Mouse (Mus musculus) kidney, embryonic 14.5 days (tissue): ENCODE data around the gene Dnajb4. TPM values are rescaled to one million over a fixed set of nuclear protein-coding genes. Genes with fewer than 3 reads are reported as not detected.

Experiments used
- ATAC-seq: fragments of 200-750 bp; cut with Nextera tagmentation; 2 replicates; pipeline ENCODE4 v1.8.0; 2017; ENCODE audit warnings: moderate number of reproducible peaks, mild to moderate bottlenecking, moderate TSS enrichment, moderate library complexity; ENCODE audit not compliant: low FRiP score, low TSS enrichment
- H3K27ac ChIP-seq: fragments of 300-500 bp; sonication (generic); 2 replicates; pipeline ENCODE4 v1.5.1; 2014; ENCODE audit warnings: low read depth, mild to moderate bottlenecking, low read length, moderate library complexity, mixed read lengths
- H3K27me3 ChIP-seq: fragments of 300-500 bp; sonication (generic); 2 replicates; pipeline ENCODE4 v1.6.1; 2014; ENCODE audit warnings: mild to moderate bottlenecking, low read length; ENCODE audit not compliant: control insufficient read depth, insufficient read depth
- H3K36me3 ChIP-seq: fragments of 300-500 bp; sonication (generic); 2 replicates; pipeline ENCODE4 v1.6.1; 2014; ENCODE audit warnings: low read length, mixed read lengths; ENCODE audit not compliant: control insufficient read depth, insufficient read depth
- H3K4me1 ChIP-seq: fragments of 300-500 bp; sonication (generic); 2 replicates; pipeline ENCODE4 v1.6.1; 2014; ENCODE audit warnings: low read length, mixed read lengths; ENCODE audit not compliant: control insufficient read depth, insufficient read depth
- H3K4me2 ChIP-seq: fragments of 300-500 bp; sonication (generic); replicated peaks from 2 replicates; pipeline ENCODE4 v1.6.1; 2014; ENCODE audit warnings: low read depth, mild to moderate bottlenecking, low read length
- H3K4me3 ChIP-seq: fragments of 300-500 bp; sonication (generic); 2 replicates; pipeline ENCODE4 v1.5.1; 2014; ENCODE audit warnings: mild to moderate bottlenecking, low read length
- H3K9ac ChIP-seq: fragments of 300-500 bp; sonication (generic); 2 replicates; pipeline ENCODE4 v1.6.1; 2014; ENCODE audit warnings: low read depth, mild to moderate bottlenecking, low read length, moderate library complexity
- H3K9me3 ChIP-seq: fragments of 300-500 bp; sonication (generic); 2 replicates; pipeline ENCODE4 v1.6.1; 2016; ENCODE audit warnings: low read length; ENCODE audit not compliant: control insufficient read depth
- WGBS: fragments of 180-500 bp; shearing (Covaris S2); extraction: QIAGEN DNeasy Blood & Tissue Kit; methylation state at CpG from one replicate; pipeline ENCODE4 v1.1.7; 2014; 5-methylcytosine and 5-hydroxymethylcytosine counted together
- polyA plus RNA-seq: library from polyadenylated mRNA; unstranded; fragments of >200 nt; fragmentation: Nextera tagmentation; extraction: Ambion mirVana; gene quantifications from 2 replicates; pipeline ENCODE4 v1.2.1, GENCODE M21; 2014

The Dnajb4 gene
- polyA plus RNA-seq, 1 experiment from 2014 or later: 26.2 TPM

DNA sequence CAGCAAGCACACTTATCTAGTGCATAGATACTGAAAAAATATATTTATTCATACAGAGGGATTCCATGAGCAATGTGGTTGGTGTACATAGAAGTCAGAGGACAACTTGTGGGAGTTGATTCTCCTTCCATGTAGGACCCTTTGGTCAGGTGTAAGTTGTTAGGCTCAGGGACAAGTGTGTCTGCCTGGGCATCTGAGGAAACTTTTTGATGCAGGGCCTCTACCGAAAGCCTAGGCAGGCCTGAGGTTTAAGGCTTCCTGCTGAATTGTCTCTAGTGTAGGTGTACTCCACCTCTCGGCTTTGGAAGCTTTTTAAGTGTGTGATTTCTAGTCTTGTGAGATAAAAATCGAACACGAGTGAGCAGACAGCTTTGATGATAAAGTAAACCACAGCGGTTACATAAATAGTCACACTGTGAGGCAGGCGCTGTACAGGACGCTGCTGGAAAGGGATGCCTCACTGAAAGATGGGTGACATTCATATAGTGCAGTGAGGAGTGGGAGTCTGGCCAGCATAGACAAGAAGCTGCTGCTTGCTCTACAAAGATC is 1.7 kb upstream of the Dnajb4 start:
- H3K4me2 ChIP-seq: peak overlapping the region; percentile 94
- H3K4me1 ChIP-seq: peaks cover 18% of the 10 kb centered on the region
- 22% methylated on average over 7 of the region's 7 CpGs for WGBS
- H3K9me3 ChIP-seq: no peaks in the 10 kb centered on the region
- peak overlapping the region; percentile 100 for H3K9ac ChIP-seq
- H3K4me3 ChIP-seq: peak overlapping the region; percentile 99
- no peak for ATAC-seq
- H3K36me3 ChIP-seq: peaks cover 19% of the 10 kb centered on the region
- H3K27ac ChIP-seq: no peak overlapping the region
- no peaks in the 10 kb centered on the region for H3K27me3 ChIP-seq

DNA sequence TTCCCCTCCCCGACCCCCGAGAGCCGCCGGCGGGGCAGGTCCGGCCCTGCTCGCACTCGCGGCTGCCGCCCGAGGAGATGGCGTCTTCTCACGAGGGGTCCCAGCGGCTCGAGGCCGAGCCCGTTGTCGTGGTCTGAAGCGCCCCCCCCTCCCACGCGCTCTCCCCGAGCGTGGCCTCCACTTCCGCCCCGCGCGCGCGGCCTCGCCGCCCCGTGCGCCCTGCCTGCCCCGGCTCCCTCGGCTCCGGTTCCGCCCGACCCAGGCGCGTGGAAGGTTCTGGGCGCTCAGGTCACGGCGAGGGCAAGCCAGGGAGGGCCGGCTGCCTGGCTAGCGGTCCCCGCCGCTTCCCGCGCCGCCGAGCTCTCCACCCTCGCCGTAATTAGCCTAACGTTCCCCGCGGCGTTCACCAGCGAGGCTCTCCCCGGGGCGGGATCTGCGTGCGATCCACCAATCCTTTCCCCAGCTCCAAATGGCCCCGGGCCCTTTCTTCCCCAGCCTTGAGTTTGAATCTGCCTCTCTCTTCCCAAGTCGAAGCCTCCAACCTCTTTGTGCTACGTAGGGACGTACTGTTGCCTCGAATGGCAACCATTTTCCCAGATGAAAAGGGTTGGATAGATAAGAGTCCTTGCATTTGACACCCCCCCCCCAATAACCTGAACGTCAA is 758 bp upstream of the Dnajb4 start:
- Histone ChIP-seq H3K4me1 (peaks cover 18% of the 10 kb centered on the region), H3K36me3 (peaks cover 12% of the 10 kb centered on the region; the same call in 1 of the 2 replicates), H3K9me3 (no peaks in the 10 kb centered on the region), H3K27ac (peak overlapping the region; percentile 99), H3K4me3 (peak overlapping the region; percentile 99), H3K27me3 (no peaks in the 10 kb centered on the region), H3K4me2 (peak overlapping the region; percentile 94), H3K9ac (peak overlapping the region; percentile 100)
- peak; percentile 62 for ATAC-seq
- under 1% methylated on average over 59 of the region's 68 CpGs for WGBS

DNA sequence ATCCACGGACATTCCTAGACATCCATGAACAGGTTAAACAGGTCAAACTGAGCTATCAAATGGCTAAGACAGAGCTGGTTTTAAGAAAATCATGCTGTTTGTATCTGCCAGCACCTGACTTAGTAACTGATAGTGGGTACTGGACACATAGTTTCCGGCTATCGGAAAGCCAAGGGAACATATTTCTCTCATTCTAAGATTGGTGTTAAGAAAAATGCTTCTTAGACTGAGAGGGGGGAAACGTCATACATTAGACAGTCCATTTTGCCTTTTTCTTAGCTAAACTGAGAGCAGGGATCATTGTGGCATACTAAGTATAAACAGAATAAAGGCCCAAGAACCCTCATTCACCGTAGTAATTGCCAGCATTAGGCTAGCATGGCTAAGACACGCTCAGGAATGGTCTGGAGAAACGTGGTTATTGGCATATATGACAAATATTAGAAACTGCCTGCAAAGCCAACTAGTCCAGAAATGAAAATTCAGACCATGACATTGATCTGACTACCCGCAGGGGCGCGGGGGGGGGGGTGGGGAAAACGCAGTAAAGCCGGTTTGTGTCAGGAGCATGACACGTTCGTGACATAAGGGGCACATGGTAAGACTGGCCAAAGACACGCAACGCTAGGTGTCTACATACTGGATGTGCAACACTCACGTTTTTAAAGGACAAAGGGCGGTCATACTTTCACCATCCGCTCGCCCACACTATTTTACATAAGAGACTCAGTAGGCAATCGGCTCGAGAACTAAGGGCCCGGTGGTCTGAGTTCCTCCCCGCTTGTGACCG is 730 bp downstream of the Dnajb4 start:
- Histone ChIP-seq H3K9me3 (no peaks in the 10 kb centered on the region), H3K4me1 (peaks cover 18% of the 10 kb centered on the region), H3K9ac (peak overlapping the region; percentile 100), H3K27ac (peak overlapping the region; percentile 99), H3K4me2 (peak overlapping the region; percentile 66), H3K27me3 (no peaks in the 10 kb centered on the region), H3K36me3 (no peaks in the 10 kb centered on the region; the same call in 1 of the 2 replicates), H3K4me3 (peak overlapping the region; percentile 99)
- WGBS: 4% methylated on average over 25 of the region's 25 CpGs
- peak; percentile 26; the same call in 1 of the 2 replicates for ATAC-seq

DNA sequence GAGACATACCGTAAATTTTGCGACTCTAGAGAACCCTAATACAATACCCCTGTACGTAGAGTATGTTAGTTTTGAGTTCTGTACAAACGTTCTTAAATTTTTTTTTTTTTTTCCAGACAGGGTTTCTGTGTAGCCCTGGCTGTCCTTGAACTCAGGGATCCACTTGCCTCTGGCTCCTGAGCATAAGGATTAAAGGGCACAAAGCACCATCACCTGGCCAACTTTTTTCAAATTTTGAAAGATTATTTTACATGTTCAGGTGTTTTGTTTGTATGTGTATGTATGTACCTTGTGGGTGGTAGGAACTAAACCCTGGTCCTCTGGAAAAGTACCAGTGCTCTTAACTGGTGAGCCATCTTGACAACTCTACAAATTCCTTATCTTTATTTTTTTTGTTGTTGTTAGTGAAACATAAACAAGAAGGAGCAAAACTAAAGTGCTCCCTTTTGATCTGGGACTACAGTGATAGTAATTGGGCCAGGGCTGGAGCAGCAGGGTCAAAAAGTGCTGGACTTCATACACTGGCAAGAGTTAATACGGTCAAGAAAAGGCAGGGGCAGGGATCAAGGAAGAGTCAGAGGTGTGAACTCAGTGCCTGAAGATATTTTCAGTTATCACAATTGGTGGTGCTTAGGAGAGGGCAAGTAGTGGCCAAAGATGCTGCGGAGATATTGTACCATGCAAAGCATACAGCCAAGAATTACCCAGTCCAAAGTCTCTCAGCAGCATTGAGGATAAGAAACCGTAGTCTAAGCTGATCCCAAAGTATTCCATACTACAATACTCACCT is 1.8 kb downstream of the Dnajb4 start:
- Histone ChIP-seq H3K27ac (no peak overlapping the region), H3K4me2 (no peak overlapping the region), H3K4me3 (no peak overlapping the region), H3K27me3 (no peaks in the 10 kb centered on the region), H3K36me3 (no peaks in the 10 kb centered on the region; the same call in 1 of the 2 replicates), H3K9ac (no peak overlapping the region), H3K4me1 (peaks cover 17% of the 10 kb centered on the region), H3K9me3 (no peaks in the 10 kb centered on the region)
- 89% methylated on average over 7 of the region's 7 CpGs for WGBS
- no peak for ATAC-seq

DNA sequence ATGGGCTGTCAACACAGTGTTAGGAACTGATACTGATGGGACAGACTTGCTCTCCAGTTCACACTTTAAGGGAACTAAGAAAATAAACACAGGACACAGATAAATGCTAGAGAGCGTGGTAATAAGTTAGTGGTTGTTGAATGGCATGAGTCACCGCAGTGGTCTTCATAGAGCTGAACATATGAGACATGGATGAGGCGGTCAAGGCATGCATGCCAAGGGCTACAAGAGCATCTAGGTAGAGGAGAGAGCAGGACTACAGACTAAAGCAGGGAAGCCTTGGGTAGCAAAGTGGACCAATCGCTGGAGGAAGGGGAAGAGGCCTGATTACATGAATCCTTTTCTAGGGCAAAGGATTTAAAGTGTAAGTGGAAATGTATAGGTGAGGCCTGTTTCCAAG is 2.9 kb downstream of the Dnajb4 start:
- WGBS: 94% methylated on average over 4 of the region's 4 CpGs
- no peak overlapping the region for H3K9ac ChIP-seq
- ATAC-seq: no peak
- H3K27ac ChIP-seq: no peak overlapping the region
- H3K4me3 ChIP-seq: no peak overlapping the region
- no peaks in the 10 kb centered on the region for H3K27me3 ChIP-seq
- H3K9me3 ChIP-seq: no peaks in the 10 kb centered on the region
- H3K4me2 ChIP-seq: no peak overlapping the region
- peaks cover 6% of the 10 kb centered on the region; the same call in 1 of the 2 replicates for H3K4me1 ChIP-seq
- H3K36me3 ChIP-seq: no peaks in the 10 kb centered on the region; the same call in 1 of the 2 replicates

DNA sequence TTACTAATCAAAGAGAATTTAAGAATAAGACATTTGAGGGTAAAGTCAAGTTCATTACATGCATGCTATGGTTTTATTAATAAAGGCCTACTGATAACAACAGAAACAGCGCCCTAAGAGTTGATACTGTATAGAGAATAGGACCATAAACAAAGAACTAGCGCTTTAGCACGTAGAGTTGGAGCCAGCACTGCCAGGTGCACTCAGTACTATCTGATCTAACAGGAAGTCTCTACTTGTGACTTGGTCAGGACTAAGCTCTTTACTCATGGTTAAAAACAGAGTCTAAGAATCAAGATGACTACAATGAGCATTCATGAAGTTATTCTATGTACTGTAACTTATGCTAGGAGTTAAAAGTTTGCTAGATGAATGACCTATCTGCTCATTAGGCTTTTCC is 5.5 kb downstream of the Dnajb4 start:
- 79% methylated on average over 3 of the region's 3 CpGs for WGBS
- Histone ChIP-seq H3K4me3 (no peak overlapping the region), H3K4me1 (no peaks in the 10 kb centered on the region), H3K9ac (no peak overlapping the region), H3K9me3 (no peaks in the 10 kb centered on the region), H3K4me2 (no peak overlapping the region), H3K27ac (no peak overlapping the region), H3K36me3 (no peaks in the 10 kb centered on the region), H3K27me3 (no peaks in the 10 kb centered on the region)
- no peak for ATAC-seq

DNA sequence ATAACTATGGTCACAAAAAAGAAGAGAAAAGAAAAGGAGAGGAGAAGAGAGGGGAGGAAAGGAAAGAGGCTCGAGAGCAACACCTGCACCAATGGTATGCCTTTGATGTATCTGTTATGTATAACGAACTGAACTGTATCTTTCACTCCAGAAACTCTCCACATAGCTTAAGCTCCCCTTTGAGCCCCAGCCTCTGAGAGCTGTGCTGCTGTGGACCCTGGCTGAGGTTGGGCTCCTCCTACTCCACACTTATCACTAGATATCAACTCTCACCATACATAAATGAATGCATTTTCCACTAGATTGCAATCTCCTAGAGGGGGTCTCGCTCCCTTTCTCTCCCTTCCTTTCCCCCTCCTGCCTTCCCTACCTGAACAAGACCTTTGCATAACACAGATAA is 6.1 kb downstream of the Dnajb4 start:
- H3K4me1 ChIP-seq: no peaks in the 10 kb centered on the region
- ATAC-seq: no peak
- H3K4me3 ChIP-seq: no peak overlapping the region
- no peaks in the 10 kb centered on the region for H3K36me3 ChIP-seq
- no peak overlapping the region for H3K4me2 ChIP-seq
- H3K9me3 ChIP-seq: no peaks in the 10 kb centered on the region
- WGBS: 63% methylated on average over 3 of the region's 3 CpGs
- H3K27ac ChIP-seq: no peak overlapping the region
- no peak overlapping the region for H3K9ac ChIP-seq
- H3K27me3 ChIP-seq: no peaks in the 10 kb centered on the region

DNA sequence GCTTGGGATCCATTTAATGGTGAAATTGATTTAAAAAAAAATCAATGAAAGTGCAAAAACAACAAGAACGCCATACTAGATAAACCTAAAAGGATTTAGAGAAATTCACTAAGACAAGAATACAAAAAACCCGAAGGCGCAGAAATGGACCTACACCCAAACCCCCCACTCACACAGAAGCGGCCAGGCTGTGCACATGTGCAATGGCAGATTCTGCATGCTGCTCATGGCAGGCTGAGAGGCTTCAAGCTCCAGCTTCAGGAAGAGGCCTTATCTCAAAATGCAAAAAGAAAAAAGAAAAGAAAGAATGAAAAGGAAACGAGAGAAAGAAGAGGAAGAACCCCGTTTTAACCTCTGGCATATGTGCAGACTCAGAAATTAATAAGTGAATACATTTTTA is 6.7 kb downstream of the Dnajb4 start:
- H3K9ac ChIP-seq: no peak overlapping the region
- no peak for ATAC-seq
- H3K9me3 ChIP-seq: no peaks in the 10 kb centered on the region
- 89% methylated on average over 6 of the region's 6 CpGs for WGBS
- H3K27ac ChIP-seq: no peak overlapping the region
- no peaks in the 10 kb centered on the region for H3K4me1 ChIP-seq
- no peaks in the 10 kb centered on the region for H3K27me3 ChIP-seq
- no peak overlapping the region for H3K4me3 ChIP-seq
- H3K4me2 ChIP-seq: no peak overlapping the region
- no peaks in the 10 kb centered on the region for H3K36me3 ChIP-seq
